Mouse (Mus musculus): ENCODE data around the gene Stard9.

The Stard9 gene

GRCm38 (mm10) chr2:120729775-120730585 is 101.1 kb downstream of the Stard9 start:
- no peak for DNase-seq (ENCODE audit: low spot score)

DNA sequence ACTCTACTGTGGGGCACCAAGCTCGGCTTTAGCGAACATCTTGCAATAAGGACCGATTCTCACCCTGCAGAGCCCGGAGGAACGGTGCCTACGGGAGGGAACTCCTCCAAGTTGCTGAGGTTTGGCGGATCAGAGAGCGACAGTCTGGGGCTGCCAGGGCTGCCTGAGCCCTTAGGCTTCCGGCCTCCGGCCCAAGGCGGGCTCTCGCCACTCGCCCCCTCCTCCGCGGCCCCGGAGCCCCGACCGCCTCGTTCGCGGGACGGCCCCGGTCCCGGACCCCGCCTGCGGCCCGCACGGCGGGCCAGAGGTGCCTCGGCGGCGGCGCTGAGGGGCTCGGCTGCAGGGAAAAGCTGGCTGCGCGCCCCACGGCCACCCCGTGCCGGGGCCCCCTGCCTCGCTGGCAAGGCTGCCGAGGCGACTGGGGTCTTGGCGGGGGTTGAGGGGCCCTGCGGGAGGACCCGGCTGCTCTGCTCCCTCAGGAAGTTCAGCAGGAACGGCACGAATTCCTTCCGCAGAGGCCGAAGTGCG is 101.8 kb downstream of the Stard9 start:
- DNase-seq (ENCODE audit: low spot score) = peak; percentile 37

DNA sequence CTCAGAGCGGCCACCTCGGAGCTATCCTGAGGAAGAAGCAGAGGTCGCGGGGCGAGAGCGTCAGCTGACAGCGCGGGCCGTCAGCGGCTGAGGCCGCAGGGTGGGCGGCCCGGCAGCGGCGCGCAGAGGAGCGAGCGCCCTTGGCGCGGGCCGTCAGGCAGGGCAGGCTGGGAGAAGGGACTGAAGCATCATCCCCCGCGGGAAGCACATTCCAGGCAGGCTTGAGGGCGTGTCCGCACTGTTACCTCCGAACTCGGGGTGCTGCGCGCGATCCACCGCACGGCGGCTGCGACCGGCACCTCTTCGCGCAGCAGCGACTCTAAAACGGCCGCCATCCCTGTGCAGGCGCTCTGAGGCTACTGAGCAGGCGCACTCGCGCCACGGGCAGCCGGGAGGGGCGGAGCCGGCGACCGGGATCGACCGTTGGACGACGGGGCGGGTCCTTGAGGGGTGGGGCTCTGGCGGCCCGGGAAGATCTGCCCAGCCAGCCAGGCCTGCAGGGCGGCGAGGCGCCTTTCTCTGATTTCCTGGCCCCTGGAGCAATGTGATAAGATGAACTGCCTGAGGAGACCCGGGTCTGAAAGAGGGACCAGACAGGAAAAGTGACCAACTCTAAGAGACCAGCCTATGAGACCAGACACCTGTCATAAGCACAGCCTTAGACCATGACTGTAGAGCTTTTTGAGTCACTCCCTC is 102.4 kb downstream of the Stard9 start:
- peak; percentile 95 for DNase-seq (ENCODE audit: low spot score)

GRCm38 (mm10) chr2:120731877-120732530 is 103.1 kb downstream of the Stard9 start:
- DNase-seq (ENCODE audit: low spot score) = peak; percentile 68

DNA sequence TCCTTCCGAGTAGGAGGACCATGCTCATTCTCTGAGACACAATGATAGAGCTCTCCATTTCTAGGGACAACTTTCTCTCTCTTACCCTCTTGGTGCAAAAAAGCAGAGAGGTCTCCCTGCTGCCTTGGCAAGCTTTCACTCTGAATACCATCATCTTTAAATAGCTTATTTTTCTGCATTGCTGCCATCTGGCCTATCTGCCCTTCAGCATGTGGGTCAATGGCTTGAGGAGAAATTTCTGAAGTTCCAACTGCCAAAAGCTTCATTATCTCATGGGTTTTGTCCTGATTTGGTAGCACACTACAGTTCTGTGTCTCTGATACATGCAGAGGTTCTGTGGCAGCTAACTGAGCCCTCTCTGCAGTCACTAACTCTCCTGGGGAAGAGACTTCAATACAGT is 116.6 kb downstream of the Stard9 start:
- no peak for DNase-seq (ENCODE audit: low spot score)

- DNase-seq (ENCODE audit: low spot score) = no peak
Observed at GRCm38 (mm10) chr2:120748041-120748440, 119.1 kb downstream of the Stard9 start.

DNA sequence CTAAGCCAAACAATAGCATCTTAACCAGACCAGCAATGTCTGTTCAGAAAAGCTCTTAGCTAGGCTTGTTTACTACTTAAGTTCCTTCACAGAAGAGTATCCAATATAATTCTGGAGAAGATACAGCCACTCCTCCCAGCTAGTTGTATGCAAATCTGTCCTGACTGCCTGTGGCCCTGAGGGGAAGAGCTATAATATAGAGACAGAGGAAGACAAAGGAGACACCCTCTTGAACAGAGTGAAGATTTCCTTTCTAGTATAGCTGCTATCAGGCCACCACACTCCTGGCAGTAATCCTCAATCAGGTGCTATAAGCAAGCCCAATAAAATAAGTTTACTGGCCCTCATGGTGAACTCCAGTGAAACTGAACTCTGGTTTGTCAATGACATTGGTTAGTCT is 133.0 kb downstream of the Stard9 start:
- DNase-seq (ENCODE audit: low spot score) = peak; percentile 29

DNA sequence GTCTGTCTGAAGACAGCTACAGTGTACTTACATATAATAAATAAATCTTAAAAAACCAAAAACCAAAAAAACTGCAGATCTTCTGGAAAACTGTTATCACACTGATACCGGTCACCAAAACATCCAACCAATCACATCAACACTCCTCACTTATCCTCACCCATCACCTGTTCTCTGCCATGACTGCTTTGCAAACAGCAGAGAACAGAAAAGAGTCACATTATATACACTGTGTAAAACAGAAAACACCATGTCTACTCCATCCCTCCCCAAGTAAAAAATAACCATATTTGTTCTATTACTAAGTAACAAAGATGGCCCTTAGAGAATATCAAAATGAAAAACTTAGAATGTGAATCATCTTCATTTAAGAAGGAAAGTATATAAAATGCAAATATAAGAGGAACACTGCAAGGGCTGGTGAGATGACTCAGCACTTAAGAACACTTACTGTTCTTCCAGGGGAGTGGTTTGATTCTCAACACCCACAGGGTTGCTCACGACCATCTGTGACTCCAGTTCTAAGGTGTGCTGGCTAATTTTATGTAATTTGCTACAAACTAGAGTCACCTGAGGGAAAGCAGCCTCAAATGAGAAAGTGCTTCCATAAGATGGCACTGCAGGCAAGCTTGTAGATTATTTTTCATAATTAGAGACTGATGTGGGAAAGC is 141.5 kb downstream of the Stard9 start:
- DNase-seq (ENCODE audit: low spot score) = no peak

All from adipocyte (in vitro differentiated cells).